Comparison of ENCODE assay signal across 12 mouse cellular contexts in genomic region chr6:87842254-87842653, GRCm38 (mm10). TPM values are rescaled to one million over a fixed set of nuclear protein-coding genes. Genes with fewer than 3 reads are reported as not detected.
A peak's percentile ranks its signal among the peaks of the same experiment; 100 is the strongest.
DNase-seq lines count a peak whose midpoint lies in the region; ATAC-seq and TF ChIP-seq lines count a peak whose summit lies in the region.
"Had no signal": no experiment of that assay in that cellular context is flagged by ENCODE, and none has a peak within 500 bp of the region (broad histone marks: within the 10 kb centered on the region; RNA-seq: fewer than 3 reads in every experiment).

No protein-coding gene starts in this region.

- DNase-seq in 3T3-L1 (ENCODE audit: low read depth, low spot score), result peak; percentile 78
- peak; percentile 40 for DNase-seq in embryonic facial prominence, embryonic 11.5 days (ENCODE audit: low spot score)
- no peak for DNase-seq in urinary bladder, postnatal 4 days (ENCODE audit: low spot score in 2 of 2)
- no peak for DNase-seq in cerebellum, adult 8-10 months
- DNase-seq in frontal cortex, postnatal 36 days (ENCODE audit: low spot score in 2 of 2), result no peak
- DNase-seq: gastrocnemius, postnatal 14 days; heart, postnatal 36 days; lung, postnatal 4 days; right cerebral cortex, postnatal 25 days had no signal

- no peaks in the 10 kb centered on the region for H3K27me3 ChIP-seq in intestine, postnatal 0 days (replicated peaks; ENCODE audit: control insufficient read depth, insufficient read depth, low read length)
- no peaks in the 10 kb centered on the region for H3K27me3 ChIP-seq in intestine, embryonic 16.5 days (replicated peaks; ENCODE audit: control insufficient read depth, insufficient read depth, low read length)
- no peaks in the 10 kb centered on the region for H3K27me3 ChIP-seq in E14TG2a.4 (ENCODE audit: insufficient read depth, low read length)
- no peaks in the 10 kb centered on the region for H3K27me3 ChIP-seq in embryonic facial prominence, embryonic 11.5 days (ENCODE audit: control insufficient read depth, insufficient read depth, low read length)

- H3K4me1 ChIP-seq in intestine, postnatal 0 days (replicated peaks; ENCODE audit: control insufficient read depth, insufficient read depth, low read length), result 0 out of 2 replicates have a peak, but pooled peaks cover 3% of the 10 kb centered on the region
- peaks cover 9% of the 10 kb centered on the region for H3K4me1 ChIP-seq in intestine, embryonic 16.5 days (ENCODE audit: control insufficient read depth, insufficient read depth, low read length)
- peaks cover 68% of the 10 kb centered on the region for H3K4me1 ChIP-seq in E14TG2a.4 (replicated peaks; ENCODE audit: low read depth, low read length)
- H3K4me1 ChIP-seq in embryonic facial prominence, embryonic 11.5 days (ENCODE audit: control insufficient read depth, insufficient read depth, low read length), result no peaks in the 10 kb centered on the region

- H3K4me2 ChIP-seq in intestine, postnatal 0 days (replicated peaks; ENCODE audit: low read depth), result no peak overlapping the region
- H3K4me2 ChIP-seq in intestine, embryonic 16.5 days (ENCODE audit: low read depth, low read length), result no peak overlapping the region
- H3K4me2 ChIP-seq in embryonic facial prominence, embryonic 11.5 days (ENCODE audit: low read depth, low read length), result no peak overlapping the region

- H3K27ac ChIP-seq in intestine, postnatal 0 days (ENCODE audit: low read depth, low read length), result no peak overlapping the region
- H3K27ac ChIP-seq in intestine, embryonic 16.5 days (ENCODE audit: low read length), result no peak overlapping the region
- H3K27ac ChIP-seq in embryonic facial prominence, embryonic 11.5 days (replicated peaks; ENCODE audit: low read depth, low read length), result no peak overlapping the region

- H3K4me3 ChIP-seq in intestine, postnatal 0 days (ENCODE audit: low read depth, low read length), result no peak overlapping the region
- H3K4me3 ChIP-seq in intestine, embryonic 16.5 days (ENCODE audit: low read length), result no peak overlapping the region
- H3K4me3 ChIP-seq in E14TG2a.4 (replicated peaks; ENCODE audit: low read length), result no peak overlapping the region
- H3K4me3 ChIP-seq in embryonic facial prominence, embryonic 11.5 days (ENCODE audit: low read depth, low read length), result no peak overlapping the region

- no peak for ATAC-seq in intestine, postnatal 0 days
- ATAC-seq in intestine, embryonic 16.5 days, result no peak
- ATAC-seq in embryonic facial prominence, embryonic 11.5 days (replicated peaks; ENCODE audit: insufficient number of reproducible peaks, low FRiP score, low TSS enrichment, low read depth), result no peak

- WGBS in intestine, postnatal 0 days, result 24% methylated on average over 1 of the region's 1 CpGs
- WGBS in intestine, embryonic 16.5 days, result 17% methylated on average over 1 of the region's 1 CpGs
- 30% methylated on average over 1 of the region's 1 CpGs for WGBS in embryonic facial prominence, embryonic 11.5 days

- H3K36me3 ChIP-seq in intestine, postnatal 0 days (ENCODE audit: control insufficient read depth, insufficient read depth), result peaks cover 40% of the 10 kb centered on the region
- peaks cover 24% of the 10 kb centered on the region for H3K36me3 ChIP-seq in intestine, embryonic 16.5 days (ENCODE audit: control insufficient read depth, insufficient read depth, low read length)
- peaks cover 68% of the 10 kb centered on the region for H3K36me3 ChIP-seq in E14TG2a.4 (ENCODE audit: insufficient read depth, low read length)
- peaks cover 7% of the 10 kb centered on the region for H3K36me3 ChIP-seq in embryonic facial prominence, embryonic 11.5 days (replicated peaks; ENCODE audit: control insufficient read depth, insufficient read depth, low read depth, low read length)

- H3K9me3 ChIP-seq in intestine, postnatal 0 days (ENCODE audit: control insufficient read depth), result no peaks in the 10 kb centered on the region
- H3K9me3 ChIP-seq in intestine, embryonic 16.5 days (ENCODE audit: control insufficient read depth, low read length), result no peaks in the 10 kb centered on the region
- H3K9me3 ChIP-seq in E14TG2a.4 (ENCODE audit: low read length), result no peaks in the 10 kb centered on the region
- no peaks in the 10 kb centered on the region for H3K9me3 ChIP-seq in embryonic facial prominence, embryonic 11.5 days (replicated peaks; ENCODE audit: control insufficient read depth, low read length)

- no peak overlapping the region for H3K9ac ChIP-seq in intestine, postnatal 0 days (ENCODE audit: low read depth, low read length)
- H3K9ac ChIP-seq in intestine, embryonic 16.5 days (ENCODE audit: low read depth, low read length), result no peak overlapping the region
- H3K9ac ChIP-seq in embryonic facial prominence, embryonic 11.5 days (replicated peaks; ENCODE audit: low read length), result no peak overlapping the region

- TF ChIP-seq CTCF in intestine, postnatal 0 days (IDR thresholded peaks at IDR 0.05; ENCODE audit: low read depth), result peak; percentile 62
- TF ChIP-seq CTCF in E14TG2a.4 (conservative IDR thresholded peaks at IDR 0.05; ENCODE audit: low read length), result peak; percentile 49

RNA-seq across cellular contexts. Expression of gene Isy1, which starts 3.7 kb away (rescaled TPM):
- 24.5 and 26.4 TPM in 2 replicates for polyA plus RNA-seq in intestine, postnatal 0 days (2015; fragmentation: Nextera tagmentation; extraction: Ambion mirVana)
- 42.5 and 50.5 TPM in 2 replicates for polyA plus RNA-seq in intestine, embryonic 16.5 days (2015; fragmentation: Nextera tagmentation; extraction: Ambion mirVana)
- polyA plus RNA-seq in embryonic facial prominence, embryonic 11.5 days (2014; fragmentation: Nextera tagmentation; extraction: Ambion mirVana), result 79.3 and 81.0 TPM in 2 replicates

RNA-seq across cellular contexts. Expression of gene Gm45140, which starts 6.7 kb away (rescaled TPM):
- polyA plus RNA-seq in intestine, postnatal 0 days (2015; fragmentation: Nextera tagmentation; extraction: Ambion mirVana), result 1.3 and 2.0 TPM in 2 replicates
- polyA plus RNA-seq in intestine, embryonic 16.5 days (2015; fragmentation: Nextera tagmentation; extraction: Ambion mirVana), result 3.7 and 4.1 TPM in 2 replicates
- 1.2 and 3.2 TPM in 2 replicates for polyA plus RNA-seq in embryonic facial prominence, embryonic 11.5 days (2014; fragmentation: Nextera tagmentation; extraction: Ambion mirVana)

RNA-seq across cellular contexts. Expression of gene Cnbp, which starts 8.7 kb away (rescaled TPM):
- 385 and 395 TPM in 2 replicates for polyA plus RNA-seq in intestine, postnatal 0 days (2015; fragmentation: Nextera tagmentation; extraction: Ambion mirVana)
- polyA plus RNA-seq in intestine, embryonic 16.5 days (2015; fragmentation: Nextera tagmentation; extraction: Ambion mirVana), result 831 and 949 TPM in 2 replicates
- 1,277 and 1,368 TPM in 2 replicates for polyA plus RNA-seq in embryonic facial prominence, embryonic 11.5 days (2014; fragmentation: Nextera tagmentation; extraction: Ambion mirVana)

RNA-seq across cellular contexts. Expression of gene Rab43, which starts 30.3 kb away (rescaled TPM):
- 25.5 and 25.9 TPM in 2 replicates for polyA plus RNA-seq in intestine, postnatal 0 days (2015; fragmentation: Nextera tagmentation; extraction: Ambion mirVana)
- polyA plus RNA-seq in intestine, embryonic 16.5 days (2015; fragmentation: Nextera tagmentation; extraction: Ambion mirVana), result 11.3 and 12.2 TPM in 2 replicates
- polyA plus RNA-seq in embryonic facial prominence, embryonic 11.5 days (2014; fragmentation: Nextera tagmentation; extraction: Ambion mirVana), result 4.8 and 7.3 TPM in 2 replicates

RNA-seq across cellular contexts. Expression of gene Copg1, which starts 45.4 kb away (rescaled TPM):
- 88.5 and 89.5 TPM in 2 replicates for polyA plus RNA-seq in intestine, postnatal 0 days (2015; fragmentation: Nextera tagmentation; extraction: Ambion mirVana)
- polyA plus RNA-seq in intestine, embryonic 16.5 days (2015; fragmentation: Nextera tagmentation; extraction: Ambion mirVana), result 162 and 166 TPM in 2 replicates
- 147 and 150 TPM in 2 replicates for polyA plus RNA-seq in embryonic facial prominence, embryonic 11.5 days (2014; fragmentation: Nextera tagmentation; extraction: Ambion mirVana)

Comparison
In these comparisons a context has a peak if more than half of its experiments do, and no peak if none do; other contexts are left out.
1. DNase-seq: peak in 3T3-L1 (single experiment) and embryonic facial prominence, embryonic 11.5 days (single experiment); none in urinary bladder, postnatal 4 days (0 of 2), cerebellum, adult 8-10 months (single experiment) and frontal cortex, postnatal 36 days (0 of 2).